Mouse (Mus musculus): Measurements from ENCODE around the gene S100a13.

DNA sequence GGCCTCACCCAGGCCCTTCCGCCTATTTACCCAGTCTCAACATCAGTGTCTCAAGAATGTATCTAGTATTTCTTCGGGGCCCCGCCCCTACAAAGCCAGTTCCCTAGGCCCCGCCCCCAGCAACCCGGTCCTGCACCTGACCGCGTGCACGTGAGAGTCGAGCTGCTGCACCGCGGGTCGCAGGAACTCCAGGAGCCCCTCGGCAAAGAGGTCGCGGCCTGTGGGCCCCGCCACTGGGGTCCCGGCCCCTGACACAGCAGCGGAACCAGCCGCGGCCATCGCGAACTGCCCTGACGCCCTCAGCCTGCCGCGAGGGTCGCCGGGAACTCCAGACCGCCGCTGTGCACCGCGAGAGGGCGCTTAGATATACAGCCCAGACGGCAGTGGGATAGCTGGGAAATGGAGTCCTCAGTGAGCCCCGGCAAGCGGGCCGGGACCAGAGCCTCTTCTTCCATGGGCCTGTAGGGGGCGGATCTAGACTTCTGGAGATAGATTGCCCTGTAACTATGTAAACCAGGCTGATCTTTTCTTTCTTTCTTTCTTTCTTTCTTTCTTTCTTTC lies 23.5 kb upstream of the S100a13 start, which contains the start of gene Snapin:
- TF ChIP-seq CTCF (IDR thresholded peaks at IDR 0.05; ENCODE audit: low read depth) (peak; percentile 96), EP300 (IDR thresholded peaks at IDR 0.05; ENCODE audit: low read depth) (no peak)

Measured in liver, postnatal 0 days (tissue).